Mouse (Mus musculus): ENCODE measurements around the gene Uba3. TPM values are rescaled to one million over a fixed set of nuclear protein-coding genes. Genes with fewer than 3 reads are reported as not detected.

Gene Uba3
- total RNA-seq, 2 experiments from 2014 or later = 31.7 to 32.2 TPM

- intact Hi-C loops (cut with DNase I) = no loop called here
Observed at GRCm38 (mm10) chr6:97147755-97148382, 57.6 kb downstream of the Uba3 start.

GRCm38 (mm10) chr6:97145156-97145555, 60.3 kb downstream of the Uba3 start:
- DNase-seq = peak; percentile 56 to 66
- intact Hi-C loops (cut with DNase I) = no loop called here

More at GRCm38 (mm10) chr6:97147755-97148382, 57.6 kb downstream of the Uba3 start:
- DNase-seq = peak; percentile 30 to 46

DNA sequence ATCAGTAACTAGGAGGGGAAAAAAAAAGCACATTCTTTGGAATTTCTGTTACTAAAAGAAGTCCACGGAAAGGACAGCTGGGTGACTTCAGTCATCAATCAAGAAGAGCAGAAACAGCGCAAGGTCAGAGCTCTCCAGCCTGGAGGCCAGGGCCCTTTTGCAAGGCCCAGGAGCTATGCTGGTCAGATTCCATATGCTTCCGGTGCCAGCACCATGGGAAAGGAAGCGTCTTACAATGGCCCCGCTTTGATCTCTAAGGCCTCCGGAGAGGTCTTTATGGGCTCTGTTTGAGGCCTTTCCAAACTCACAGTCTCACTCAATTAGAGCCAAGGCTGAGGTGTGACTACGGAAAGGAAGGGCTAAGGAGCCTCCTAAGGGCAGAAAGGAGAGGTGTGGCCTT, 61.1 kb downstream of the Uba3 start:
- DNase-seq = no peak
- intact Hi-C loops (cut with DNase I) = no loop called here

GRCm38 (mm10) chr6:97142611-97143010, 62.8 kb downstream of the Uba3 start:
- DNase-seq = no peak
- intact Hi-C loops (cut with DNase I) = no loop called here

DNA sequence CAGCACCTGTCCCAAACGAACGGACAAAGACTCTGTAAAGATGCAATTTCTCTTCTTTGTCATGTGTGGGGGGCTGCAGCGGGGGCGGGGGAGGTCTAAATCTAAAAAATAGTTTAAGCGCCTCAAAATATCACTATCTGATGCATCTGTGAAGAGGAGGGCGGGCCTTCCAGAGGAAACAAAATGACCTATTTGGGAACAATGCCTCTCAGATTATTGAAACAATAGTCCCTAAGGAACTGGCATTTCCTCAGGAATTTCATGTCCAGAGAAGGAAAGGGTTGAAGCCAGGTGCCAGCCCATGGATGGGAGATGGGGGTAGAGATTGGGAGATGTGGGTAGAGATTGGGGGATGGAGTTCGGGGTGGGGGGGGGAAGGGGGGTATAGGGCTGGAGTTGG, 63.6 kb downstream of the Uba3 start:
- no peak for DNase-seq
- intact Hi-C loops (cut with DNase I) = no loop called here

Other genes starting within 250 kb of the Uba3 start
- under 1 TPM; 0.28 to 0.49 TPM for gene Fam19a4, start 145.2 kb downstream of the Uba3 start, total RNA-seq (2021)
- 1 to 10 TPM; 6.1 to 6.6 TPM for gene Eogt, start 56.5 kb downstream of the Uba3 start, total RNA-seq (2021)
- gene Tmf1, start 26.5 kb downstream of the Uba3 start, total RNA-seq (2021) = 10 to 100 TPM; 37.4 to 42.6 TPM
- gene Arl6ip5, start 5.0 kb upstream of the Uba3 start, total RNA-seq (2021) = 100 to 1,000 TPM; 133 to 150 TPM
- 100 to 1,000 TPM; 126 to 132 TPM for gene Lmod3, start 47.1 kb upstream of the Uba3 start, total RNA-seq (2021)

Measured in gastrocnemius, postnatal 36 days (tissue).